ENCODE assay signal across 8 mouse cellular contexts in the genomic region with DNA sequence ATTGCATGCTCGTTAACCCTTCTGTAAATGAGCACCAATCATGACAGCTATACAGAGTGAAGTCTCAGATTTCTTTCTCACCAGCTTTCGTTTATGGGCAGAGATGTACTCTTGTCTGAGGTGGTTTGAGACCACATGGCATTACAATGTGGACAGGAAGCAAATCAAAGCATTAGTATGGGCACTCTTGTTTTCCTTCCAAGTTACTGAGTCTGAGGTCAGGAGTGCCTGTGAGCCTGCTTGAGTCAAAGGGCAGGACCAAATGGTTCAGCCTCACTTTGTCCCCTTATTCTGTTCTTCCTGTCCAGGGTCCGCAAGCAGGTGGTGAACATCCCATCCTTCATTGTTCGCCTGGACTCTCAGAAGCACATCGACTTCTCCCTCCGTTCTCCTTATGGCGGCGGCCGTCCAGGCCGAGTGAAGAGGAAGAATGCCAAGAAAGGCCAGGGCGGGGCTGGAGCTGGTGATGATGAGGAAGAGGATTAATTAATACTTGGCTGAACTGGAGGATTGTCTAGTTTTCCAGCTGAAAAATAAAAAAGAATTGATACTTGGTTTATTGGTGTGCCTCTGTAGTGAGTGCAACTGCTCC. TPM values are rescaled to one million over a fixed set of nuclear protein-coding genes. Genes with fewer than 3 reads are reported as not detected.
DNase-seq lines count a peak whose midpoint lies in the region; ATAC-seq and TF ChIP-seq lines count a peak whose summit lies in the region.

No protein-coding gene starts in this region.

- TF ChIP-seq CTCF in forebrain, postnatal 0 days (IDR thresholded peaks at IDR 0.05; ENCODE audit: low read depth): no peak
- TF ChIP-seq CTCF in liver, embryonic 14.5 days (IDR thresholded peaks at IDR 0.05; ENCODE audit: low read depth): no peak

- TF ChIP-seq EP300 in liver, embryonic 14.5 days (IDR thresholded peaks at IDR 0.05; ENCODE audit: low read depth): no peak

- no peak for DNase-seq in forebrain, postnatal 0 days
- no peak for DNase-seq in liver, embryonic 14.5 days (ENCODE audit: low read depth in 3 of 3, low spot score in 3 of 3)
- no peak for DNase-seq in layer of hippocampus, postnatal 36 days
- DNase-seq in adrenal gland, adult 8-10 months: no peak
- no peak for DNase-seq in layer of hippocampus, postnatal 25 days (ENCODE audit: extremely low spot score in 1 of 2, low spot score in 1 of 2)

- no peaks in the 10 kb centered on the region for H3K9me3 ChIP-seq in megakaryocyte, embryonic 14.5 days
- no peaks in the 10 kb centered on the region for H3K9me3 ChIP-seq in forebrain, postnatal 0 days (ENCODE audit: low read length)
- H3K9me3 ChIP-seq in liver, embryonic 14.5 days (ENCODE audit: control insufficient read depth, low read length): no peaks in the 10 kb centered on the region
- no peaks in the 10 kb centered on the region for H3K9me3 ChIP-seq in stomach, embryonic 16.5 days (replicated peaks; ENCODE audit: control insufficient read depth, low read length)

- WGBS in forebrain, postnatal 0 days: 36% methylated on average over 11 of the region's 11 CpGs
- 24% methylated on average over 11 of the region's 11 CpGs for WGBS in liver, embryonic 14.5 days (ENCODE audit: insufficient replicate concordance)
- 41% methylated on average over 11 of the region's 11 CpGs for WGBS in stomach, embryonic 16.5 days

- no peaks in the 10 kb centered on the region for H3K27me3 ChIP-seq in megakaryocyte, embryonic 14.5 days (replicated peaks)
- H3K27me3 ChIP-seq in forebrain, postnatal 0 days (ENCODE audit: insufficient read depth, low read length): no peaks in the 10 kb centered on the region
- H3K27me3 ChIP-seq in liver, embryonic 14.5 days (ENCODE audit: control insufficient read depth, insufficient read depth, low read length): no peaks in the 10 kb centered on the region
- H3K27me3 ChIP-seq in stomach, embryonic 16.5 days (ENCODE audit: control insufficient read depth, insufficient read depth, low read length): no peaks in the 10 kb centered on the region

- H3K4me2 ChIP-seq in forebrain, postnatal 0 days (ENCODE audit: low read depth): peak overlapping the region; percentile 70
- peak overlapping the region; percentile 92 for H3K4me2 ChIP-seq in liver, embryonic 14.5 days (ENCODE audit: low read depth)
- H3K4me2 ChIP-seq in stomach, embryonic 16.5 days (ENCODE audit: low read depth, low read length): peak overlapping the region; percentile 92

- H3K9ac ChIP-seq in forebrain, postnatal 0 days: no peak overlapping the region
- H3K9ac ChIP-seq in liver, embryonic 14.5 days (replicated peaks): peak overlapping the region; percentile 91
- 0 out of 2 replicates have a peak overlapping the region, but pooled peaks have one; percentile 31 for H3K9ac ChIP-seq in stomach, embryonic 16.5 days (ENCODE audit: low read length)

- peak overlapping the region; percentile 85 for H3K4me3 ChIP-seq in megakaryocyte, embryonic 14.5 days (replicated peaks)
- peak overlapping the region; percentile 64; the same call in 1 of the 2 replicates for H3K4me3 ChIP-seq in forebrain, postnatal 0 days (ENCODE audit: low read depth, low read length)
- H3K4me3 ChIP-seq in liver, embryonic 14.5 days (ENCODE audit: insufficient read depth in 1 of 2, low read depth in 2 of 2, low read length in 2 of 2): peak overlapping the region; percentile 88 to 99
- peak overlapping the region; percentile 91 for H3K4me3 ChIP-seq in stomach, embryonic 16.5 days (replicated peaks; ENCODE audit: low read length)

- H3K36me3 ChIP-seq in megakaryocyte, embryonic 14.5 days (replicated peaks; ENCODE audit: low read length): peaks cover 28% of the 10 kb centered on the region
- H3K36me3 ChIP-seq in forebrain, postnatal 0 days (ENCODE audit: insufficient read depth): peaks cover 21% of the 10 kb centered on the region
- peaks cover 32% of the 10 kb centered on the region for H3K36me3 ChIP-seq in liver, embryonic 14.5 days (replicated peaks; ENCODE audit: control insufficient read depth, insufficient read depth, low read depth)
- peaks cover 8% of the 10 kb centered on the region; the same call in 1 of the 2 replicates for H3K36me3 ChIP-seq in stomach, embryonic 16.5 days (ENCODE audit: control insufficient read depth, insufficient read depth, low read length)

- H3K27ac ChIP-seq in forebrain, postnatal 0 days (ENCODE audit: low read depth, low read length): no peak overlapping the region
- H3K27ac ChIP-seq in liver, embryonic 14.5 days: peak overlapping the region; percentile 27
- H3K27ac ChIP-seq in stomach, embryonic 16.5 days (ENCODE audit: low read length): peak overlapping the region; percentile 37

- ATAC-seq in megakaryocyte, adult 5-6 weeks (ENCODE audit: poor library complexity, severe bottlenecking): no peak
- no peak for ATAC-seq in forebrain, postnatal 0 days
- no peak for ATAC-seq in liver, embryonic 14.5 days (ENCODE audit: insufficient read depth)
- no peak for ATAC-seq in stomach, embryonic 16.5 days (ENCODE audit: insufficient read depth, low FRiP score)

- H3K4me1 ChIP-seq in megakaryocyte, embryonic 14.5 days: peaks cover 27% of the 10 kb centered on the region
- peaks cover 16% of the 10 kb centered on the region for H3K4me1 ChIP-seq in forebrain, postnatal 0 days (ENCODE audit: insufficient read depth)
- H3K4me1 ChIP-seq in liver, embryonic 14.5 days (replicated peaks; ENCODE audit: control insufficient read depth in 2 of 2, insufficient read depth in 2 of 2, low read length in 1 of 2): peaks cover 5 to 10% of the 10 kb centered on the region in 2 experiments; a peak in 2 of 4 replicates
- peaks cover 9% of the 10 kb centered on the region for H3K4me1 ChIP-seq in stomach, embryonic 16.5 days (ENCODE audit: control insufficient read depth, insufficient read depth, low read length)

RNA-seq across cellular contexts. Expression of gene Rps9, which starts 2.6 kb away (rescaled TPM):
- 123 and 1,094 TPM in 2 replicates for polyA plus RNA-seq in megakaryocyte, embryonic 14.5 days (2012; ENCODE audit: insufficient read depth, low replicate concordance)
- total RNA-seq in megakaryocyte, adult 5-6 weeks (2015): 1,476 and 1,615 TPM in 2 replicates
- 1,141 and 1,307 TPM in 2 replicates for total RNA-seq in megakaryocyte, adult 5-6 weeks (2017)
- total RNA-seq in forebrain, postnatal 0 days (2014; rRNA removed): 1,013 and 1,830 TPM in 2 replicates
- polyA plus RNA-seq in forebrain, postnatal 0 days (2015; fragmentation: Nextera tagmentation; extraction: Ambion mirVana): 807 and 937 TPM in 2 replicates
- polyA plus RNA-seq in liver, embryonic 14.5 days (2012; rRNA removed): 680 and 1,914 TPM in 2 replicates
- polyA plus RNA-seq in liver, embryonic 14.5 days (2014; fragmentation: Nextera tagmentation; extraction: Ambion mirVana): 960 and 985 TPM in 2 replicates
- 1,206 and 1,366 TPM in 2 replicates for polyA plus RNA-seq in stomach, embryonic 16.5 days (2015; fragmentation: Nextera tagmentation; extraction: Ambion mirVana)
- total RNA-seq in layer of hippocampus, postnatal 36 days (2021): 100 to 1,000 TPM; 396 to 403 TPM
- 100 to 1,000 TPM; 852 to 952 (median 882) TPM for total RNA-seq in adrenal gland, adult 8-10 months (2022)
- 100 to 1,000 TPM; 367 to 434 TPM for total RNA-seq in layer of hippocampus, postnatal 25 days (2021)

RNA-seq across cellular contexts. Expression of gene Mboat7, which starts 13.1 kb away (rescaled TPM):
- 210 and 251 TPM in 2 replicates for polyA plus RNA-seq in megakaryocyte, embryonic 14.5 days (2012; ENCODE audit: insufficient read depth, low replicate concordance)
- total RNA-seq in megakaryocyte, adult 5-6 weeks (2015): 96.2 and 102 TPM in 2 replicates
- total RNA-seq in megakaryocyte, adult 5-6 weeks (2017): 47.2 and 55.7 TPM in 2 replicates
- 112 and 165 TPM in 2 replicates for total RNA-seq in forebrain, postnatal 0 days (2014; rRNA removed)
- polyA plus RNA-seq in forebrain, postnatal 0 days (2015; fragmentation: Nextera tagmentation; extraction: Ambion mirVana): 81.8 and 107 TPM in 2 replicates
- 10.3 and 11.6 TPM in 2 replicates for polyA plus RNA-seq in liver, embryonic 14.5 days (2012; rRNA removed)
- 11.5 and 13.0 TPM in 2 replicates for polyA plus RNA-seq in liver, embryonic 14.5 days (2014; fragmentation: Nextera tagmentation; extraction: Ambion mirVana)
- 44.5 and 48.6 TPM in 2 replicates for polyA plus RNA-seq in stomach, embryonic 16.5 days (2015; fragmentation: Nextera tagmentation; extraction: Ambion mirVana)
- 100 to 1,000 TPM; 154 to 158 TPM for total RNA-seq in layer of hippocampus, postnatal 36 days (2021)
- 10 to 100 TPM; 64.4 to 81.8 (median 71.1) TPM for total RNA-seq in adrenal gland, adult 8-10 months (2022)
- 100 to 1,000 TPM; 133 to 153 TPM for total RNA-seq in layer of hippocampus, postnatal 25 days (2021)

RNA-seq across cellular contexts. Expression of gene Pirb, which starts 13.8 kb away (rescaled TPM):
- 14.2 TPM in 1 of 2 replicates, not detected in the other for polyA plus RNA-seq in megakaryocyte, embryonic 14.5 days (2012; ENCODE audit: insufficient read depth, low replicate concordance)
- total RNA-seq in megakaryocyte, adult 5-6 weeks (2015): 366 and 379 TPM in 2 replicates
- 233 and 235 TPM in 2 replicates for total RNA-seq in megakaryocyte, adult 5-6 weeks (2017)
- 0.48 and 0.54 TPM in 2 replicates for total RNA-seq in forebrain, postnatal 0 days (2014; rRNA removed)
- polyA plus RNA-seq in forebrain, postnatal 0 days (2015; fragmentation: Nextera tagmentation; extraction: Ambion mirVana): 0.24 and 0.25 TPM in 2 replicates
- polyA plus RNA-seq in liver, embryonic 14.5 days (2012; rRNA removed): 1.6 TPM in 2 replicates
- polyA plus RNA-seq in liver, embryonic 14.5 days (2014; fragmentation: Nextera tagmentation; extraction: Ambion mirVana): 1.8 and 2.2 TPM in 2 replicates
- polyA plus RNA-seq in stomach, embryonic 16.5 days (2015; fragmentation: Nextera tagmentation; extraction: Ambion mirVana): 2.5 and 3.0 TPM in 2 replicates
- under 1 TPM; 0.12 to 0.15 TPM for total RNA-seq in layer of hippocampus, postnatal 36 days (2021)
- total RNA-seq in adrenal gland, adult 8-10 months (2022): 1 to 10 TPM; 2.9 to 6.3 (median 5.0) TPM
- total RNA-seq in layer of hippocampus, postnatal 25 days (2021): under 1 TPM in 1 of 2 experiments, not detected in 1; 0.12 TPM

RNA-seq across cellular contexts. Expression of gene Tsen34, which starts 13.8 kb away (rescaled TPM):
- polyA plus RNA-seq in megakaryocyte, embryonic 14.5 days (2012; ENCODE audit: insufficient read depth, low replicate concordance): 60.0 and 93.4 TPM in 2 replicates
- total RNA-seq in megakaryocyte, adult 5-6 weeks (2015): 30.0 and 34.0 TPM in 2 replicates
- total RNA-seq in megakaryocyte, adult 5-6 weeks (2017): 25.3 and 28.3 TPM in 2 replicates
- total RNA-seq in forebrain, postnatal 0 days (2014; rRNA removed): 291 and 292 TPM in 2 replicates
- polyA plus RNA-seq in forebrain, postnatal 0 days (2015; fragmentation: Nextera tagmentation; extraction: Ambion mirVana): 259 and 282 TPM in 2 replicates
- polyA plus RNA-seq in liver, embryonic 14.5 days (2012; rRNA removed): 22.8 and 25.3 TPM in 2 replicates
- polyA plus RNA-seq in liver, embryonic 14.5 days (2014; fragmentation: Nextera tagmentation; extraction: Ambion mirVana): 34.4 and 34.6 TPM in 2 replicates
- polyA plus RNA-seq in stomach, embryonic 16.5 days (2015; fragmentation: Nextera tagmentation; extraction: Ambion mirVana): 184 and 194 TPM in 2 replicates
- 10 to 100 TPM; 79.0 to 83.4 TPM for total RNA-seq in layer of hippocampus, postnatal 36 days (2021)
- 100 to 1,000 TPM; 114 to 130 (median 122) TPM for total RNA-seq in adrenal gland, adult 8-10 months (2022)
- total RNA-seq in layer of hippocampus, postnatal 25 days (2021): 10 to 100 TPM; 75.7 to 87.8 TPM

RNA-seq across cellular contexts. Expression of gene Tmc4, which starts 29.1 kb away (rescaled TPM):
- polyA plus RNA-seq in megakaryocyte, embryonic 14.5 days (2012; ENCODE audit: insufficient read depth, low replicate concordance): 3.3 and 9.3 TPM in 2 replicates
- total RNA-seq in megakaryocyte, adult 5-6 weeks (2015): 9.0 and 9.9 TPM in 2 replicates
- 9.8 and 11.8 TPM in 2 replicates for total RNA-seq in megakaryocyte, adult 5-6 weeks (2017)
- total RNA-seq in forebrain, postnatal 0 days (2014; rRNA removed): 3.1 and 3.5 TPM in 2 replicates
- 0.93 and 2.0 TPM in 2 replicates for polyA plus RNA-seq in forebrain, postnatal 0 days (2015; fragmentation: Nextera tagmentation; extraction: Ambion mirVana)
- 5.5 and 7.6 TPM in 2 replicates for polyA plus RNA-seq in liver, embryonic 14.5 days (2012; rRNA removed)
- 5.7 and 6.7 TPM in 2 replicates for polyA plus RNA-seq in liver, embryonic 14.5 days (2014; fragmentation: Nextera tagmentation; extraction: Ambion mirVana)
- 76.9 and 96.7 TPM in 2 replicates for polyA plus RNA-seq in stomach, embryonic 16.5 days (2015; fragmentation: Nextera tagmentation; extraction: Ambion mirVana)
- total RNA-seq in layer of hippocampus, postnatal 36 days (2021): 10 to 100 TPM in 1 of 2 experiments, 1 to 10 TPM in 1; 7.5 to 11.6 TPM
- 10 to 100 TPM in 3 of 4 experiments, 1 to 10 TPM in 1; 7.8 to 17.7 (median 15.2) TPM for total RNA-seq in adrenal gland, adult 8-10 months (2022)
- total RNA-seq in layer of hippocampus, postnatal 25 days (2021): 1 to 10 TPM; 4.6 to 8.1 TPM

Comparison
In these comparisons a context has a peak if more than half of its experiments do, and no peak if none do; other contexts are left out.
1. RNA of gene Pirb, which starts 13.8 kb away (total RNA-seq): 233 to 379 TPM in megakaryocyte, adult 5-6 weeks; 2.9 to 6.3 TPM in adrenal gland, adult 8-10 months, 0.48 to 0.54 TPM in forebrain, postnatal 0 days, 0.12 to 0.15 TPM in layer of hippocampus, postnatal 36 days and 0.12 TPM in layer of hippocampus, postnatal 25 days; every median in the first group is over 10 times any median in the second.
2. Peak in every context shown above with its lines, with median percentiles within 50 percentile points of each other: H3K4me3 ChIP-seq and H3K4me2 ChIP-seq.